ENCODE assay signal across 8 mouse cellular contexts in genomic region chr15:101145424-101146099, GRCm38 (mm10). TPM values are rescaled to one million over a fixed set of nuclear protein-coding genes. Genes with fewer than 3 reads are reported as not detected.
DNase-seq lines count a peak whose midpoint lies in the region; ATAC-seq and TF ChIP-seq lines count a peak whose summit lies in the region.

No protein-coding gene starts in this region.

- no peaks in the 10 kb centered on the region for H3K9me3 ChIP-seq in embryonic facial prominence, embryonic 15.5 days (replicated peaks)
- H3K9me3 ChIP-seq in limb, embryonic 14.5 days (ENCODE audit: control insufficient read depth, low read length): no peaks in the 10 kb centered on the region
- no peaks in the 10 kb centered on the region for H3K9me3 ChIP-seq in midbrain, embryonic 16.5 days (replicated peaks; ENCODE audit: control insufficient read depth, low read length, poor library complexity, severe bottlenecking)

- 7% methylated on average over 19 of the region's 19 CpGs for WGBS in embryonic facial prominence, embryonic 15.5 days
- WGBS in limb, embryonic 14.5 days: 6% methylated on average over 19 of the region's 19 CpGs
- WGBS in midbrain, embryonic 16.5 days: 10% methylated on average over 19 of the region's 19 CpGs
- WGBS in spleen, adult 2 months: 3% methylated on average over 19 of the region's 19 CpGs

- no peaks in the 10 kb centered on the region for H3K27me3 ChIP-seq in embryonic facial prominence, embryonic 15.5 days
- no peaks in the 10 kb centered on the region for H3K27me3 ChIP-seq in limb, embryonic 14.5 days (ENCODE audit: control insufficient read depth, insufficient read depth, low read length)
- no peaks in the 10 kb centered on the region for H3K27me3 ChIP-seq in midbrain, embryonic 16.5 days (ENCODE audit: control insufficient read depth, insufficient read depth, low read depth, low read length)
- no peaks in the 10 kb centered on the region for H3K27me3 ChIP-seq in spleen, adult 2 months (ENCODE audit: control insufficient read depth, insufficient read depth, low read length)

- peak; percentile 43 for TF ChIP-seq CTCF in bone marrow macrophage, adult 2 months (IDR thresholded peaks at IDR 0.05; ENCODE audit: low read depth, low read length)
- TF ChIP-seq CTCF in spleen, adult 2 months (IDR thresholded peaks at IDR 0.05; ENCODE audit: extremely low read depth, insufficient read depth, insufficient read length, insufficient replicate concordance): peak; percentile 96

- no peaks in the 10 kb centered on the region for H3K36me3 ChIP-seq in embryonic facial prominence, embryonic 15.5 days
- H3K36me3 ChIP-seq in limb, embryonic 14.5 days (ENCODE audit: control insufficient read depth, insufficient read depth, low read length): no peaks in the 10 kb centered on the region
- no peaks in the 10 kb centered on the region for H3K36me3 ChIP-seq in midbrain, embryonic 16.5 days (ENCODE audit: control insufficient read depth, insufficient read depth, low read length)
- H3K36me3 ChIP-seq in spleen, adult 2 months (ENCODE audit: control insufficient read depth, insufficient read depth, low read length): no peaks in the 10 kb centered on the region

- TF ChIP-seq POLR2A in bone marrow macrophage, adult 2 months (IDR thresholded peaks at IDR 0.05; ENCODE audit: borderline replicate concordance, low read depth, low read length): no peak
- peak; percentile 59; the same call in 1 of the 2 replicates for TF ChIP-seq POLR2A in limb, embryonic 14.5 days (IDR thresholded peaks at IDR 0.05; ENCODE audit: borderline replicate concordance, extremely low read depth, insufficient read depth, insufficient read length)
- peak; percentile 72 for TF ChIP-seq POLR2A in spleen, adult 2 months (IDR thresholded peaks at IDR 0.05; ENCODE audit: low read depth, low read length)

- peak; percentile 88 for DNase-seq in A20 (ENCODE audit: low read depth, low spot score)
- DNase-seq in heart, adult 9 months (ENCODE audit: low spot score in 2 of 2): peak; percentile 97 to 98
- DNase-seq in kidney, adult 9 months: peak; percentile 99
- DNase-seq in limb, embryonic 14.5 days (ENCODE audit: low spot score): peak; percentile 96
- DNase-seq in spleen, adult 2 months (ENCODE audit: low read depth in 1 of 2, low spot score in 2 of 2): peak; percentile 71 to 91

- H3K4me3 ChIP-seq in bone marrow macrophage, adult 2 months (ENCODE audit: insufficient read depth, low read length): peak overlapping the region; percentile 71
- peak overlapping the region; percentile 24; the same call in 1 of the 2 replicates for H3K4me3 ChIP-seq in embryonic facial prominence, embryonic 15.5 days (replicated peaks)
- H3K4me3 ChIP-seq in limb, embryonic 14.5 days (replicated peaks; ENCODE audit: low read length): peak overlapping the region; percentile 9; the same call in 1 of the 2 replicates
- no peak overlapping the region for H3K4me3 ChIP-seq in midbrain, embryonic 16.5 days (ENCODE audit: low read depth, low read length)
- peak overlapping the region; percentile 27; the same call in 1 of the 2 replicates for H3K4me3 ChIP-seq in spleen, adult 2 months (ENCODE audit: extremely low read depth, insufficient read depth, insufficient read length)

- ATAC-seq in embryonic facial prominence, embryonic 15.5 days (ENCODE audit: insufficient number of reproducible peaks, low FRiP score, low TSS enrichment, low read depth): peak; percentile 93
- ATAC-seq in limb, embryonic 14.5 days (ENCODE audit: low FRiP score, low read depth): peak; percentile 90
- peak; percentile 92 for ATAC-seq in midbrain, embryonic 16.5 days

- H3K27ac ChIP-seq in bone marrow macrophage, adult 2 months (ENCODE audit: insufficient read depth, low read depth, low read length): peak overlapping the region; percentile 88
- peak overlapping the region; percentile 82 for H3K27ac ChIP-seq in embryonic facial prominence, embryonic 15.5 days (replicated peaks)
- peak overlapping the region; percentile 74 for H3K27ac ChIP-seq in limb, embryonic 14.5 days (replicated peaks; ENCODE audit: low read depth, low read length)
- no peak overlapping the region for H3K27ac ChIP-seq in midbrain, embryonic 16.5 days (ENCODE audit: low read length)
- H3K27ac ChIP-seq in spleen, adult 2 months (ENCODE audit: insufficient read depth, low read length): peak overlapping the region; percentile 76

- H3K9ac ChIP-seq in embryonic facial prominence, embryonic 15.5 days: no peak overlapping the region
- H3K9ac ChIP-seq in limb, embryonic 14.5 days (ENCODE audit: low read depth, low read length, severe bottlenecking): 0 out of 2 replicates have a peak overlapping the region, but pooled peaks have one; percentile 40
- H3K9ac ChIP-seq in midbrain, embryonic 16.5 days (ENCODE audit: low read depth, low read length): no peak overlapping the region

- peaks cover 33% of the 10 kb centered on the region for H3K4me1 ChIP-seq in bone marrow macrophage, adult 2 months (ENCODE audit: control insufficient read depth, insufficient read depth, low read length)
- H3K4me1 ChIP-seq in embryonic facial prominence, embryonic 15.5 days: peaks cover 71% of the 10 kb centered on the region
- peaks cover 43% of the 10 kb centered on the region for H3K4me1 ChIP-seq in limb, embryonic 14.5 days (ENCODE audit: control insufficient read depth, insufficient read depth, low read length)
- H3K4me1 ChIP-seq in midbrain, embryonic 16.5 days (ENCODE audit: control insufficient read depth, insufficient read depth, low read length): peaks cover 14% of the 10 kb centered on the region
- peaks cover 22% of the 10 kb centered on the region for H3K4me1 ChIP-seq in spleen, adult 2 months (ENCODE audit: control insufficient read depth, insufficient read depth, insufficient read length)

- H3K4me2 ChIP-seq in embryonic facial prominence, embryonic 15.5 days (replicated peaks): peak overlapping the region; percentile 48
- H3K4me2 ChIP-seq in limb, embryonic 14.5 days (replicated peaks; ENCODE audit: low read depth, low read length, severe bottlenecking): peak overlapping the region; percentile 44
- peak overlapping the region; percentile 22 for H3K4me2 ChIP-seq in midbrain, embryonic 16.5 days (ENCODE audit: low read length)

RNA-seq across cellular contexts. Expression of gene Acvrl1, which starts 17.2 kb away (rescaled TPM):
- polyA plus RNA-seq in bone marrow macrophage, adult 2 months (2012; ENCODE audit: insufficient read depth, insufficient read length, missing spikeins): 26.6 and 29.8 TPM in 2 replicates
- 17.5 and 19.6 TPM in 2 replicates for polyA plus RNA-seq in embryonic facial prominence, embryonic 15.5 days (2015; fragmentation: Nextera tagmentation; extraction: Ambion mirVana)
- 16.1 and 17.8 TPM in 2 replicates for polyA plus RNA-seq in limb, embryonic 14.5 days (2012; rRNA removed)
- polyA plus RNA-seq in limb, embryonic 14.5 days (2014; fragmentation: Nextera tagmentation; extraction: Ambion mirVana): 8.2 and 10.2 TPM in 2 replicates
- 8.0 and 10.6 TPM in 2 replicates for polyA plus RNA-seq in midbrain, embryonic 16.5 days (2015; fragmentation: Nextera tagmentation; extraction: Ambion mirVana)
- 27.8 and 28.9 TPM in 2 replicates for polyA plus RNA-seq in spleen, adult 2 months (2012; rRNA removed)

RNA-seq across cellular contexts. Expression of gene Acvr1b, which starts 28.3 kb away (rescaled TPM):
- polyA plus RNA-seq in bone marrow macrophage, adult 2 months (2012; ENCODE audit: insufficient read depth, insufficient read length, missing spikeins): 20.2 and 22.3 TPM in 2 replicates
- 10.5 and 11.4 TPM in 2 replicates for polyA plus RNA-seq in embryonic facial prominence, embryonic 15.5 days (2015; fragmentation: Nextera tagmentation; extraction: Ambion mirVana)
- 27.2 and 32.8 TPM in 2 replicates for polyA plus RNA-seq in limb, embryonic 14.5 days (2012; rRNA removed)
- polyA plus RNA-seq in limb, embryonic 14.5 days (2014; fragmentation: Nextera tagmentation; extraction: Ambion mirVana): 12.3 and 12.9 TPM in 2 replicates
- polyA plus RNA-seq in midbrain, embryonic 16.5 days (2015; fragmentation: Nextera tagmentation; extraction: Ambion mirVana): 22.1 and 24.5 TPM in 2 replicates
- 17.9 and 20.2 TPM in 2 replicates for polyA plus RNA-seq in spleen, adult 2 months (2012; rRNA removed)

RNA-seq across cellular contexts. Expression of gene Ankrd33, which starts 30.0 kb away (rescaled TPM):
- not detected in 2 replicates for polyA plus RNA-seq in bone marrow macrophage, adult 2 months (2012; ENCODE audit: insufficient read depth, insufficient read length, missing spikeins)
- polyA plus RNA-seq in embryonic facial prominence, embryonic 15.5 days (2015; fragmentation: Nextera tagmentation; extraction: Ambion mirVana): not detected in 2 replicates
- polyA plus RNA-seq in limb, embryonic 14.5 days (2012; rRNA removed): not detected in 2 replicates
- not detected in 2 replicates for polyA plus RNA-seq in limb, embryonic 14.5 days (2014; fragmentation: Nextera tagmentation; extraction: Ambion mirVana)
- not detected in 2 replicates for polyA plus RNA-seq in midbrain, embryonic 16.5 days (2015; fragmentation: Nextera tagmentation; extraction: Ambion mirVana)
- polyA plus RNA-seq in spleen, adult 2 months (2012; rRNA removed): not detected in 2 replicates
